Mouse (Mus musculus) liver, postnatal 0 days (tissue): ENCODE data around the gene Slk. TPM values are rescaled to one million over a fixed set of nuclear protein-coding genes. Genes with fewer than 3 reads are reported as not detected.
A peak's percentile ranks its signal among the peaks of the same experiment; 100 is the strongest.

Experiments used
- ATAC-seq: fragments of 200-750 bp; cut with Nextera tagmentation; 2 replicates; pipeline ENCODE4 v1.8.0; 2017; ENCODE audit warnings: mild to moderate bottlenecking, moderate library complexity
- DNase-seq: peaks from one replicate; pipeline ENCODE4 v3.0.0-alpha.2; 2016
- H3K27ac ChIP-seq: fragments of 300-500 bp; sonication (generic); 2 replicates; pipeline ENCODE4 v1.5.1; 2014; ENCODE audit warnings: antibody characterized with exemption, moderate library complexity, mild to moderate bottlenecking, low read depth
- H3K27me3 ChIP-seq: fragments of 300-500 bp; sonication (generic); 2 replicates; pipeline ENCODE4 v1.6.1; 2014; ENCODE audit warnings: low read length, control low read depth, mixed read lengths; ENCODE audit not compliant: insufficient read depth
- H3K36me3 ChIP-seq: fragments of 300-500 bp; sonication (generic); replicated peaks from 2 replicates; pipeline ENCODE4 v1.6.1; 2014; ENCODE audit warnings: mild to moderate bottlenecking, control low read depth, low read length, moderate library complexity, mixed read lengths; ENCODE audit not compliant: insufficient read depth
- H3K4me1 ChIP-seq: fragments of 300-500 bp; sonication (generic); 2 replicates; pipeline ENCODE4 v1.6.1; 2014; ENCODE audit warnings: antibody characterized with exemption, mild to moderate bottlenecking, control low read depth; ENCODE audit not compliant: insufficient read depth
- H3K4me2 ChIP-seq: fragments of 300-500 bp; sonication (generic); 2 replicates; pipeline ENCODE4 v1.6.1; 2014; ENCODE audit warnings: low read depth, mild to moderate bottlenecking, low read length, moderate library complexity, mixed read lengths
- H3K4me3 ChIP-seq: fragments of 300-500 bp; sonication (generic); 2 replicates; pipeline ENCODE4 v1.5.1; 2014; ENCODE audit warnings: low read depth, low read length
- H3K9ac ChIP-seq: fragments of 300-500 bp; sonication (generic); replicated peaks from 2 replicates; pipeline ENCODE4 v1.6.1; 2014; ENCODE audit warnings: mild to moderate bottlenecking, moderate library complexity
- H3K9me3 ChIP-seq: fragments of 300-500 bp; sonication (generic); 2 replicates; pipeline ENCODE4 v1.6.1; 2016; ENCODE audit warnings: mild to moderate bottlenecking, control low read depth, low read length, mixed read lengths
- CTCF ChIP-seq: sonication (generic); IDR thresholded peaks from 2 replicates; pipeline ENCODE4 v1.5.1; 2016; ENCODE audit warnings: antibody characterized with exemption, low read depth
- EP300 ChIP-seq: IDR thresholded peaks from 2 replicates; pipeline ENCODE4 v1.6.1; 2016; ENCODE audit warnings: antibody characterized with exemption, low read depth, mild to moderate bottlenecking
- WGBS: fragments of 180-500 bp; shearing (Covaris S2); extraction: QIAGEN DNeasy Blood & Tissue Kit; methylation state at CpG from one replicate; pipeline ENCODE4 v1.1.7; 2014; ENCODE audit not compliant: insufficient replicate concordance; 5-methylcytosine and 5-hydroxymethylcytosine counted together
- polyA plus RNA-seq: library from polyadenylated mRNA; unstranded; fragments of >200 nt; fragmentation: Nextera tagmentation; extraction: Ambion mirVana; gene quantifications from 2 replicates; pipeline ENCODE4 v1.2.1, GENCODE M21; 2015

Gene Slk
- polyA plus RNA-seq, 1 experiment from 2014 or later, result 6.0 TPM

- no peaks in the 10 kb centered on the region for H3K9me3 ChIP-seq
- WGBS, result under 1% methylated on average over 71 of the region's 96 CpGs
Observed at GRCm38 (mm10) chr19:47579788-47580631, 532 bp downstream of the Slk start.

GRCm38 (mm10) chr19:47585772-47586171 lies 6.3 kb downstream of the Slk start:
- WGBS, result 85% methylated on average over 1 of the region's 1 CpGs
- no peaks in the 10 kb centered on the region for H3K36me3 ChIP-seq
- no peak for DNase-seq
- H3K4me1 ChIP-seq, result peaks cover 26% of the 10 kb centered on the region
- H3K9me3 ChIP-seq, result no peaks in the 10 kb centered on the region
- TF ChIP-seq CTCF, result no peak
- TF ChIP-seq EP300, result no peak
- H3K27ac ChIP-seq, result no peak overlapping the region
- H3K4me2 ChIP-seq, result no peak overlapping the region
- H3K4me3 ChIP-seq, result no peak overlapping the region
- H3K27me3 ChIP-seq, result no peaks in the 10 kb centered on the region
- no peak for ATAC-seq
- H3K9ac ChIP-seq, result no peak overlapping the region

More at GRCm38 (mm10) chr19:47579788-47580631, 532 bp downstream of the Slk start:
- TF ChIP-seq EP300, result no peak
- TF ChIP-seq CTCF, result no peak
- Histone ChIP-seq H3K27me3 (no peaks in the 10 kb centered on the region), H3K4me3 (peak overlapping the region; percentile 70), H3K9ac (peak overlapping the region; percentile 96), H3K27ac (peak overlapping the region; percentile 99), H3K4me2 (peak overlapping the region; percentile 86), H3K4me1 (peaks cover 21% of the 10 kb centered on the region), H3K36me3 (no peaks in the 10 kb centered on the region)
- peak; percentile 72 for ATAC-seq
- peak; percentile 50 for DNase-seq

DNA sequence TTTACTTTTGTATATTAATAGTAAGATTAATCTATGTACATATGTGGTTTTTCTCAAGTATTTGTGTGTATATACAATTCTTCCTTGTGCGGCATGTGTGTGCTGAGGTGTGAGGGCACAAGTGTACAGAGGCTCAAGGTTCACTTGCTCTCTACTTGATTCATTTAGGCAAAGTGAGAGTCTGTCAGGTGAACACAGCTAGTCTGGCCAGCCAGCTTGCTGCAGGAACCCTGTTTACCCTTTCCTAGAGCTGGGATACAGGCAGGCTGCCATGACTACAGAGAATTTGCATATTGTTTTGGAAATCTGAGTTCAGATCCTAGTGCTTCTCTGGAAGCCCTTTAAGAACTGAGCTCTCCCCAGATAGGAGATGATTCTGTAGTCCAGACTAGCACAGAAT lies 7.5 kb downstream of the Slk start:
- Histone ChIP-seq H3K36me3 (no peaks in the 10 kb centered on the region), H3K4me2 (no peak overlapping the region), H3K9me3 (no peaks in the 10 kb centered on the region), H3K27me3 (no peaks in the 10 kb centered on the region), H3K4me1 (peaks cover 15% of the 10 kb centered on the region), H3K4me3 (no peak overlapping the region), H3K27ac (no peak overlapping the region), H3K9ac (no peak overlapping the region)
- WGBS, result 72% methylated on average over 1 of the region's 1 CpGs
- TF ChIP-seq CTCF, result no peak
- no peak for TF ChIP-seq EP300
- ATAC-seq, result no peak
- DNase-seq, result no peak

DNA sequence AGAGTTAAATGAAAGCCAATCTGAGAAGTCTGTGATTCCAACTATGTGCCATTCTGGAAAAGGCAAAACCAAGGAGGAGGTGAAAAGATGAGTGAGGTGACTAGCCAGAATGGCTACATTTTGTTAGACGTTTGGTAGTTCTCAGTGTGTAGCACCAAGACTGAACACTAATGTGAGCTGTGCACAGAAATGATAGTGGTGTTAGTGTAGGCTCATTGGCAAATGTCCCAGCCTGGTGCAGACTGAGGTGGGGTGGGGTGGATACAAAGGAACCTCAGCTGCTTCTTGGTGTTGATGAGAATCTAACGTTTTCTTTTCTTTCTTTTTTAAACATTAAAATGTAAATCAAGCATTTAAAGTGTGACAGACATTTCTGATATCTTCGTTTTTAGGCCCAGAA lies 29.0 kb downstream of the Slk start:
- TF ChIP-seq EP300 (no peak), CTCF (no peak)
- Histone ChIP-seq H3K4me2 (no peak overlapping the region), H3K36me3 (peaks cover 8% of the 10 kb centered on the region; the same call in 1 of the 2 replicates), H3K9ac (no peak overlapping the region), H3K27ac (no peak overlapping the region), H3K4me1 (no peaks in the 10 kb centered on the region), H3K27me3 (no peaks in the 10 kb centered on the region), H3K4me3 (no peak overlapping the region), H3K9me3 (no peaks in the 10 kb centered on the region)
- 57% methylated on average over 3 of the region's 3 CpGs for WGBS
- no peak for ATAC-seq
- no peak for DNase-seq

GRCm38 (mm10) chr19:47613442-47613841 lies 34.0 kb downstream of the Slk start:
- H3K36me3 ChIP-seq, result peaks cover 47% of the 10 kb centered on the region
- no peaks in the 10 kb centered on the region for H3K4me1 ChIP-seq
- H3K9ac ChIP-seq, result no peak overlapping the region
- no peak overlapping the region for H3K4me3 ChIP-seq
- no peak overlapping the region for H3K4me2 ChIP-seq
- ATAC-seq (no peak), DNase-seq (no peak)
- no peak for TF ChIP-seq EP300
- 0 out of 2 replicates have a peak, but pooled peaks have one; percentile 9 for TF ChIP-seq CTCF
- no peaks in the 10 kb centered on the region for H3K9me3 ChIP-seq
- no peaks in the 10 kb centered on the region for H3K27me3 ChIP-seq
- WGBS, result 58% methylated on average over 7 of the region's 7 CpGs
- no peak overlapping the region for H3K27ac ChIP-seq

GRCm38 (mm10) chr19:47621478-47621877 lies 42.0 kb downstream of the Slk start:
- H3K36me3 ChIP-seq, result peaks cover 61% of the 10 kb centered on the region
- H3K9ac ChIP-seq, result no peak overlapping the region
- H3K4me3 ChIP-seq, result no peak overlapping the region
- H3K27ac ChIP-seq, result no peak overlapping the region
- ATAC-seq (no peak), DNase-seq (no peak)
- H3K4me2 ChIP-seq, result no peak overlapping the region
- TF ChIP-seq EP300 (no peak), CTCF (no peak)
- WGBS, result 85% methylated on average over 8 of the region's 8 CpGs
- H3K27me3 ChIP-seq, result no peaks in the 10 kb centered on the region
- H3K4me1 ChIP-seq, result no peaks in the 10 kb centered on the region
- H3K9me3 ChIP-seq, result no peaks in the 10 kb centered on the region
